Mouse (Mus musculus) testis, adult 2 months (tissue): Measurements from ENCODE around the gene Itpk1.

ENCODE experiments used
- CTCF ChIP-seq: fragments of 200-500 bp; IDR thresholded peaks from 2 replicates; pipeline ENCODE4 v1.5.1; 2012; ENCODE audit warnings: low read depth, mild to moderate bottlenecking, inconsistent platforms, low read length, moderate library complexity; ENCODE audit not compliant: control insufficient read depth, insufficient read depth, insufficient replicate concordance
- POLR2A ChIP-seq: fragments of 200-500 bp; IDR thresholded peaks from 2 replicates; pipeline ENCODE4 v1.6.1; 2012; ENCODE audit warnings: low read depth, mild to moderate bottlenecking, inconsistent platforms, low read length, moderate library complexity; ENCODE audit not compliant: control insufficient read depth

- TF ChIP-seq CTCF, result no peak
- no peak for TF ChIP-seq POLR2A
These were observed 104.9 kb downstream of the Itpk1 start for GRCm38 (mm10) chr12:102599801-102600200.
